Mouse (Mus musculus) testis, adult 10 weeks (tissue): ENCODE results near the gene Usp13. TPM values are rescaled to one million over a fixed set of nuclear protein-coding genes. Genes with fewer than 3 reads are reported as not detected.

ENCODE experiments used
- polyA plus RNA-seq: library from polyadenylated mRNA; stranded (reverse); fragments of 350-450 nt; fragmentation: Illumina TruSeq; extraction: RNeasy Lipid Tissue Mini Kit (QIAGEN cat#74804); gene quantifications from one replicate; pipeline ENCODE4 v1.2.3, GENCODE M21; 2014; ENCODE audit warnings: low read depth, low replicate concordance

Gene Usp13
- 0.03 TPM for polyA plus RNA-seq

GRCm38 (mm10) chr3:32817357-32818326 lies at the start of gene Usp13:
TSS of gene Usp13 (plus strand) at chr3:32817546.

Other genes with a start within 250 kb of the Usp13 start
- gene Gnb4, start 201.0 kb upstream of the Usp13 start, polyA plus RNA-seq, result 1.9 TPM
- 89.5 TPM for gene Actl6a, start 111.2 kb upstream of the Usp13 start, polyA plus RNA-seq
- gene Ndufb5, start 80.6 kb upstream of the Usp13 start, polyA plus RNA-seq, result 333 TPM
- 172 TPM for gene Mrpl47, start 79.9 kb upstream of the Usp13 start, polyA plus RNA-seq